8 mouse cellular contexts compared by ENCODE assay signal in the genomic region with DNA sequence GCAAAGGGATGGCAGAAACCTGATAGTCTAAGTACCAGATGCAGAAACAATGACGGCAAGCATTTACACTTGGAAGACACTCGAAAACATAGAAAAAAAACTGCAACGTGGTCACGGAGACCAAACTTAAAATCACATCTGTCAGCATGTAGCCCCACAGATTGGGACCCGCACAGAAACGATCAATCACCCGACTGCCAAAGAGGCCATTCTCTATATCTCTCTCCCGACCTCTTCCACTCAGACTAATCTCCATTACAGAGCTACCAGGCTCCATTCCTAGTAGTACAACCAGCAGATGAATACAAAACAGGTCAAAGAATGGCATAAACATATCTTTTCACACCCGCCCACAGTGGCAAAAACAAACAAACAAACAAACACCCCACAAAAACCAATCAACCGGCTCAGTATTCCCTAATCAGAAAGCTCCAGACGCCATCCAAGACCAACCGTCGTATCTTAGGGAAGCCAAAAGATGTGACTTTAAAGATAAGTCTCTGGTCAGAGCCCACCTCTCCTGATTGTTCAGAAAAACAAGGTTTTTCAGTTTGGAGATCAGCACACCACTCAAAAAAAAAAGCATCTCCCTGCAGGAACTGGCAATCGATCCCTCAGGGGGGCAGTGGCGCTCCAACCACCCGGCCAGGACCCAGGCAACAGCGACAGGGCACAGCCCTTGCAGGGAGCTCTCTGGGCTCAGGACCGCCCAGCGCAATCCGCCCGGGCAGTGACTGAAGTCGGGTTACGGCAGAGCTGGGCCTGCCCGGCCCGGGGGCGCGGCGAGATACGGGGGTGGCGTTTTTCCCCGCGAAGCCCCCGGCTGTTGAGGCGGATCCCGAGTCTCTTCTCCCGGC. TPM values are rescaled to one million over a fixed set of nuclear protein-coding genes. Genes with fewer than 3 reads are reported as not detected.
A peak's percentile ranks its signal among the peaks of the same experiment; 100 is the strongest.
DNase-seq lines count a peak whose midpoint lies in the region; ATAC-seq and TF ChIP-seq lines count a peak whose summit lies in the region.

No protein-coding gene starts in this region.

- H3K9me3 ChIP-seq in midbrain, embryonic 15.5 days: no peaks in the 10 kb centered on the region
- no peaks in the 10 kb centered on the region for H3K9me3 ChIP-seq in stomach, postnatal 0 days (ENCODE audit: control insufficient read depth, low read length)

- POLR2A ChIA-PET in Patski (lab: Charles Lee): interaction anchor here (0.6 kb wide), 1 partner anchor 117 kb away, joined by 3 read pairs; the partner anchor contains the start of gene Zmpste24

- peak overlapping the region; percentile 71 for H3K4me2 ChIP-seq in midbrain, embryonic 15.5 days
- peak overlapping the region; percentile 70 for H3K4me2 ChIP-seq in stomach, postnatal 0 days (replicated peaks; ENCODE audit: low read depth)

- H3K4me3 ChIP-seq in midbrain, embryonic 15.5 days: peak overlapping the region; percentile 64
- peak overlapping the region; percentile 97 for H3K4me3 ChIP-seq in stomach, postnatal 0 days (ENCODE audit: low read depth, low read length)

- in situ Hi-C loops in Patski (cut with MboI; ENCODE audit: low pct_unique_long_range_greater_than_20kb): no loop called here

- peak overlapping the region; percentile 95 for H3K27ac ChIP-seq in midbrain, embryonic 15.5 days
- H3K27ac ChIP-seq in stomach, postnatal 0 days (replicated peaks): peak overlapping the region; percentile 91

- peaks cover 26% of the 10 kb centered on the region for H3K4me1 ChIP-seq in midbrain, embryonic 15.5 days
- H3K4me1 ChIP-seq in stomach, postnatal 0 days (replicated peaks; ENCODE audit: control insufficient read depth, insufficient read depth): peaks cover 4% of the 10 kb centered on the region; the same call in 1 of the 2 replicates

- peak; percentile 67 for ATAC-seq in Patski
- peak; percentile 84 for ATAC-seq in midbrain, embryonic 15.5 days (replicated peaks)
- ATAC-seq in stomach, postnatal 0 days (ENCODE audit: low FRiP score, low TSS enrichment): peak; percentile 89

- DNase-seq in 416B (ENCODE audit: low read depth) (peak; percentile 62), Patski (ENCODE audit: low read depth, low spot score) (no peak), liver (peak; percentile 80)
- peak; percentile 50 for DNase-seq in embryo, embryonic 10 days (ENCODE audit: low spot score)
- DNase-seq in gastrocnemius, adult 8-10 months (ENCODE audit: low spot score in 2 of 2): peak; percentile 8 to 37
- peak; percentile 64 for DNase-seq in kidney, adult 9 months
- DNase-seq in stomach, postnatal 0 days (ENCODE audit: low spot score): peak; percentile 73

- H3K9ac ChIP-seq in midbrain, embryonic 15.5 days: peak overlapping the region; percentile 93
- peak overlapping the region; percentile 96 for H3K9ac ChIP-seq in stomach, postnatal 0 days (ENCODE audit: low read length)

- H3K36me3 ChIP-seq in midbrain, embryonic 15.5 days (replicated peaks): no peaks in the 10 kb centered on the region
- H3K36me3 ChIP-seq in stomach, postnatal 0 days (ENCODE audit: control insufficient read depth, insufficient read depth, low read length): no peaks in the 10 kb centered on the region

- CTCF ChIA-PET in Patski (lab: Charles Lee): interaction anchor here (0.9 to 1.1 kb wide), 2 partner anchors 10 kb away, joined by 3 read pairs; no protein-coding TSS in a partner anchor

- TF ChIP-seq CTCF in Patski (IDR thresholded peaks at IDR 0.05): no peak
- TF ChIP-seq CTCF in stomach, postnatal 0 days (IDR thresholded peaks at IDR 0.05; ENCODE audit: low read depth): peak; percentile 39; the same call in 1 of the 2 replicates

- no peak for TF ChIP-seq EP300 in stomach, postnatal 0 days (optimal IDR thresholded peaks at IDR 0.05)

- 3% methylated on average over 36 of the region's 36 CpGs for WGBS in midbrain, embryonic 15.5 days
- under 1% methylated on average over 36 of the region's 36 CpGs for WGBS in stomach, postnatal 0 days

- H3K27me3 ChIP-seq in Patski: peaks cover 3% of the 10 kb centered on the region
- H3K27me3 ChIP-seq in midbrain, embryonic 15.5 days (replicated peaks): peaks cover 3% of the 10 kb centered on the region
- no peaks in the 10 kb centered on the region for H3K27me3 ChIP-seq in stomach, postnatal 0 days (ENCODE audit: control insufficient read depth, insufficient read depth, low read length)

RNA-seq across cellular contexts. Expression of gene Rlf, which starts 0.7 kb away (rescaled TPM):
- polyA plus RNA-seq in Patski (2021): 12.1 TPM
- 1 to 10 TPM; 7.6 to 9.3 (median 8.5) TPM for total RNA-seq in gastrocnemius, adult 8-10 months (2022)
- 31.0 and 33.2 TPM in 2 replicates for polyA plus RNA-seq in midbrain, embryonic 15.5 days (2015; fragmentation: Nextera tagmentation; extraction: Ambion mirVana)
- polyA plus RNA-seq in stomach, postnatal 0 days (2015; fragmentation: Nextera tagmentation; extraction: Ambion mirVana): 6.9 and 7.7 TPM in 2 replicates
